Mouse (Mus musculus): ENCODE results near the gene Sp100. TPM values are rescaled to one million over a fixed set of nuclear protein-coding genes. Genes with fewer than 3 reads are reported as not detected.

Sp100 gene
- polyA plus RNA-seq, 1 experiment from 2014 or later: 0.17 TPM

GRCm38 (mm10) chr1:85687346-85687745 lies 37.6 kb downstream of the Sp100 start:
- Histone ChIP-seq H3K4me1 (ENCODE audit: control insufficient read depth, insufficient read depth, low read length) (no peaks in the 10 kb centered on the region), H3K36me3 (ENCODE audit: control insufficient read depth, insufficient read depth, low read length) (no peaks in the 10 kb centered on the region), H3K4me2 (ENCODE audit: low read depth, severe bottlenecking) (no peak overlapping the region), H3K27ac (replicated peaks; ENCODE audit: low read depth, low read length) (no peak overlapping the region), H3K27me3 (ENCODE audit: control insufficient read depth, insufficient read depth, low read length) (no peaks in the 10 kb centered on the region), H3K4me3 (ENCODE audit: low read depth, low read length) (no peak overlapping the region), H3K9ac (ENCODE audit: low read length) (no peak overlapping the region), H3K9me3 (ENCODE audit: control insufficient read depth, low read length) (no peaks in the 10 kb centered on the region; the same call in 1 of the 2 replicates)
- ATAC-seq (ENCODE audit: insufficient number of reproducible peaks, low FRiP score, low TSS enrichment, low read depth): no peak
- WGBS: 34% methylated on average over 5 of the region's 5 CpGs
- DNase-seq (ENCODE audit: low spot score): no peak

- Histone ChIP-seq H3K4me1 (ENCODE audit: control insufficient read depth, insufficient read depth, low read length) (no peaks in the 10 kb centered on the region), H3K9ac (ENCODE audit: low read length) (no peak overlapping the region), H3K9me3 (ENCODE audit: control insufficient read depth, low read length) (no peaks in the 10 kb centered on the region), H3K36me3 (ENCODE audit: control insufficient read depth, insufficient read depth, low read length) (no peaks in the 10 kb centered on the region), H3K27me3 (ENCODE audit: control insufficient read depth, insufficient read depth, low read length) (no peaks in the 10 kb centered on the region), H3K27ac (replicated peaks; ENCODE audit: low read depth, low read length) (no peak overlapping the region), H3K4me3 (ENCODE audit: low read depth, low read length) (no peak overlapping the region), H3K4me2 (ENCODE audit: low read depth, severe bottlenecking) (no peak overlapping the region)
- DNase-seq (ENCODE audit: low spot score): no peak
- WGBS: 90% methylated on average over 3 of the region's 3 CpGs
- no peak for ATAC-seq (ENCODE audit: insufficient number of reproducible peaks, low FRiP score, low TSS enrichment, low read depth)
Measured at GRCm38 (mm10) chr1:85690544-85690943, 40.8 kb downstream of the Sp100 start.

GRCm38 (mm10) chr1:85692281-85692680 lies 42.5 kb downstream of the Sp100 start:
- DNase-seq (ENCODE audit: low spot score) (no peak), ATAC-seq (ENCODE audit: insufficient number of reproducible peaks, low FRiP score, low TSS enrichment, low read depth) (no peak)
- Histone ChIP-seq H3K4me2 (ENCODE audit: low read depth, severe bottlenecking) (no peak overlapping the region), H3K9ac (ENCODE audit: low read length) (no peak overlapping the region), H3K27ac (replicated peaks; ENCODE audit: low read depth, low read length) (no peak overlapping the region), H3K9me3 (ENCODE audit: control insufficient read depth, low read length) (no peaks in the 10 kb centered on the region), H3K4me3 (ENCODE audit: low read depth, low read length) (no peak overlapping the region), H3K4me1 (ENCODE audit: control insufficient read depth, insufficient read depth, low read length) (no peaks in the 10 kb centered on the region), H3K27me3 (ENCODE audit: control insufficient read depth, insufficient read depth, low read length) (no peaks in the 10 kb centered on the region), H3K36me3 (ENCODE audit: control insufficient read depth, insufficient read depth, low read length) (no peaks in the 10 kb centered on the region)
- WGBS: 69% methylated on average over 1 of the region's 1 CpGs

- Histone ChIP-seq H3K36me3 (ENCODE audit: control insufficient read depth, insufficient read depth, low read length) (no peaks in the 10 kb centered on the region), H3K4me3 (ENCODE audit: low read depth, low read length) (no peak overlapping the region), H3K4me2 (ENCODE audit: low read depth, severe bottlenecking) (no peak overlapping the region), H3K9me3 (ENCODE audit: control insufficient read depth, low read length) (no peaks in the 10 kb centered on the region), H3K9ac (ENCODE audit: low read length) (no peak overlapping the region), H3K27ac (replicated peaks; ENCODE audit: low read depth, low read length) (no peak overlapping the region), H3K27me3 (ENCODE audit: control insufficient read depth, insufficient read depth, low read length) (no peaks in the 10 kb centered on the region), H3K4me1 (ENCODE audit: control insufficient read depth, insufficient read depth, low read length) (no peaks in the 10 kb centered on the region)
- DNase-seq (ENCODE audit: low spot score) (no peak), ATAC-seq (ENCODE audit: insufficient number of reproducible peaks, low FRiP score, low TSS enrichment, low read depth) (no peak)
- WGBS: 88% methylated on average over 3 of the region's 3 CpGs
Measured at GRCm38 (mm10) chr1:85693280-85693679, 43.5 kb downstream of the Sp100 start.

- Histone ChIP-seq H3K9ac (ENCODE audit: low read length) (no peak overlapping the region), H3K4me3 (ENCODE audit: low read depth, low read length) (no peak overlapping the region), H3K9me3 (ENCODE audit: control insufficient read depth, low read length) (no peaks in the 10 kb centered on the region), H3K27ac (replicated peaks; ENCODE audit: low read depth, low read length) (no peak overlapping the region), H3K27me3 (ENCODE audit: control insufficient read depth, insufficient read depth, low read length) (no peaks in the 10 kb centered on the region), H3K36me3 (ENCODE audit: control insufficient read depth, insufficient read depth, low read length) (no peaks in the 10 kb centered on the region), H3K4me2 (ENCODE audit: low read depth, severe bottlenecking) (no peak overlapping the region), H3K4me1 (ENCODE audit: control insufficient read depth, insufficient read depth, low read length) (no peaks in the 10 kb centered on the region)
- WGBS: 81% methylated on average over 3 of the region's 3 CpGs
- DNase-seq (ENCODE audit: low spot score) (no peak), ATAC-seq (ENCODE audit: insufficient number of reproducible peaks, low FRiP score, low TSS enrichment, low read depth) (no peak)
Measured at GRCm38 (mm10) chr1:85695646-85696045, 45.9 kb downstream of the Sp100 start.

- H3K4me1 ChIP-seq (ENCODE audit: control insufficient read depth, insufficient read depth, low read length): no peaks in the 10 kb centered on the region
- DNase-seq (ENCODE audit: low spot score): no peak
- no peak overlapping the region for H3K4me2 ChIP-seq (ENCODE audit: low read depth, severe bottlenecking)
- H3K9ac ChIP-seq (ENCODE audit: low read length): no peak overlapping the region
- no peak overlapping the region for H3K27ac ChIP-seq (replicated peaks; ENCODE audit: low read depth, low read length)
- WGBS: 87% methylated on average over 4 of the region's 4 CpGs
- no peaks in the 10 kb centered on the region for H3K9me3 ChIP-seq (ENCODE audit: control insufficient read depth, low read length)
- H3K27me3 ChIP-seq (ENCODE audit: control insufficient read depth, insufficient read depth, low read length): no peaks in the 10 kb centered on the region
- ATAC-seq (ENCODE audit: insufficient number of reproducible peaks, low FRiP score, low TSS enrichment, low read depth): no peak
- no peaks in the 10 kb centered on the region for H3K36me3 ChIP-seq (ENCODE audit: control insufficient read depth, insufficient read depth, low read length)
- H3K4me3 ChIP-seq (ENCODE audit: low read depth, low read length): no peak overlapping the region
Measured at GRCm38 (mm10) chr1:85697721-85698493, 48.1 kb downstream of the Sp100 start.

- Histone ChIP-seq H3K9ac (ENCODE audit: low read length) (no peak overlapping the region), H3K27ac (replicated peaks; ENCODE audit: low read depth, low read length) (no peak overlapping the region), H3K36me3 (ENCODE audit: control insufficient read depth, insufficient read depth, low read length) (no peaks in the 10 kb centered on the region), H3K27me3 (ENCODE audit: control insufficient read depth, insufficient read depth, low read length) (no peaks in the 10 kb centered on the region), H3K4me1 (ENCODE audit: control insufficient read depth, insufficient read depth, low read length) (no peaks in the 10 kb centered on the region), H3K9me3 (ENCODE audit: control insufficient read depth, low read length) (no peaks in the 10 kb centered on the region), H3K4me3 (ENCODE audit: low read depth, low read length) (no peak overlapping the region), H3K4me2 (ENCODE audit: low read depth, severe bottlenecking) (no peak overlapping the region)
- ATAC-seq (ENCODE audit: insufficient number of reproducible peaks, low FRiP score, low TSS enrichment, low read depth) (no peak), DNase-seq (ENCODE audit: low spot score) (no peak)
- WGBS: 80% methylated on average over 4 of the region's 4 CpGs
Measured at GRCm38 (mm10) chr1:85702531-85702930, 52.7 kb downstream of the Sp100 start.

GRCm38 (mm10) chr1:85703245-85704186 lies 53.7 kb downstream of the Sp100 start:
- peak; percentile 90 for ATAC-seq (ENCODE audit: insufficient number of reproducible peaks, low FRiP score, low TSS enrichment, low read depth)
- Histone ChIP-seq H3K9me3 (ENCODE audit: control insufficient read depth, low read length) (no peaks in the 10 kb centered on the region), H3K27ac (replicated peaks; ENCODE audit: low read depth, low read length) (no peak overlapping the region), H3K4me3 (ENCODE audit: low read depth, low read length) (peak overlapping the region; percentile 12; the same call in 1 of the 2 replicates), H3K9ac (ENCODE audit: low read length) (no peak overlapping the region), H3K36me3 (ENCODE audit: control insufficient read depth, insufficient read depth, low read length) (no peaks in the 10 kb centered on the region), H3K4me2 (ENCODE audit: low read depth, severe bottlenecking) (peak overlapping the region; percentile 42; the same call in 1 of the 2 replicates), H3K27me3 (ENCODE audit: control insufficient read depth, insufficient read depth, low read length) (no peaks in the 10 kb centered on the region), H3K4me1 (ENCODE audit: control insufficient read depth, insufficient read depth, low read length) (no peaks in the 10 kb centered on the region)
- peak; percentile 80 for DNase-seq (ENCODE audit: low spot score)
- WGBS: 26% methylated on average over 22 of the region's 22 CpGs

Data from limb, embryonic 11.5 days (tissue).